Mouse (Mus musculus): ENCODE results near the gene Ltbp2. TPM values are rescaled to one million over a fixed set of nuclear protein-coding genes. Genes with fewer than 3 reads are reported as not detected.

The Ltbp2 gene
- total RNA-seq, 2 experiments from 2014 or later = 0.26 to 0.71 TPM

GRCm38 (mm10) chr12:84750661-84751060 is 125.7 kb downstream of the Ltbp2 start:
- DNase-seq (ENCODE audit: low spot score in 2 of 2) = no peak
- no peak overlapping the region for H3K4me3 ChIP-seq
- no peak for TF ChIP-seq CTCF (conservative IDR thresholded peaks at IDR 0.05)
- no peak overlapping the region for H3K27ac ChIP-seq

- no peak overlapping the region for H3K4me3 ChIP-seq
- TF ChIP-seq CTCF (conservative IDR thresholded peaks at IDR 0.05) = no peak
- DNase-seq (ENCODE audit: low spot score in 2 of 2) = no peak
- peak overlapping the region; percentile 14; the same call in 1 of the 2 replicates for H3K27ac ChIP-seq
Measured at GRCm38 (mm10) chr12:84748134-84748533, 128.2 kb downstream of the Ltbp2 start.

GRCm38 (mm10) chr12:84745700-84746099 is 130.6 kb downstream of the Ltbp2 start:
- Histone ChIP-seq H3K4me3 (no peak overlapping the region), H3K27ac (no peak overlapping the region)
- TF ChIP-seq CTCF (conservative IDR thresholded peaks at IDR 0.05) = no peak
- no peak for DNase-seq (ENCODE audit: low spot score in 2 of 2)

- Histone ChIP-seq H3K27ac (no peak overlapping the region), H3K4me3 (no peak overlapping the region)
- no peak for DNase-seq (ENCODE audit: low spot score in 2 of 2)
- no peak for TF ChIP-seq CTCF (conservative IDR thresholded peaks at IDR 0.05)
Measured at GRCm38 (mm10) chr12:84743496-84743895, 132.8 kb downstream of the Ltbp2 start.

- Histone ChIP-seq H3K4me3 (no peak overlapping the region), H3K27ac (no peak overlapping the region)
- no peak for TF ChIP-seq CTCF (conservative IDR thresholded peaks at IDR 0.05)
- DNase-seq (ENCODE audit: low spot score in 2 of 2) = no peak
Measured at GRCm38 (mm10) chr12:84733366-84733765, 143.0 kb downstream of the Ltbp2 start.

Other genes with a start within 250 kb of the Ltbp2 start
- gene Vrtn, start 235.5 kb downstream of the Ltbp2 start, total RNA-seq (2021) = not detected
- gene Syndig1l, start 177.7 kb downstream of the Ltbp2 start, total RNA-seq (2021) = 1 to 10 TPM; 7.4 to 8.7 TPM
- 10 to 100 TPM; 25.9 to 28.2 TPM for gene Npc2, start 103.4 kb downstream of the Ltbp2 start, total RNA-seq (2021)
- 10 to 100 TPM; 51.6 to 64.3 TPM for gene Isca2, start 103.3 kb downstream of the Ltbp2 start, total RNA-seq (2021)
- gene Fcf1, start 94.4 kb upstream of the Ltbp2 start, total RNA-seq (2021) = 10 to 100 TPM; 33.8 to 34.7 TPM
- gene Arel1, start 94.4 kb upstream of the Ltbp2 start, total RNA-seq (2021) = 100 to 1,000 TPM; 108 to 115 TPM
- 100 to 1,000 TPM; 129 to 146 TPM for gene Ylpm1, start 119.8 kb upstream of the Ltbp2 start, total RNA-seq (2021)
- 1 to 10 TPM; 2.0 to 2.2 TPM for gene Prox2, start 234.2 kb upstream of the Ltbp2 start, total RNA-seq (2021)
- gene Dlst, start 234.3 kb upstream of the Ltbp2 start, total RNA-seq (2021) = 100 to 1,000 TPM; 145 to 155 TPM